Mouse (Mus musculus): Measurements from ENCODE around the gene Arhgap27. TPM values are rescaled to one million over a fixed set of nuclear protein-coding genes. Genes with fewer than 3 reads are reported as not detected.
"Not testable (repeated sequence)": the region's sequence is repeated elsewhere in the genome, so short reads cannot be mapped to it uniquely, and the experiment has no call there.

The Arhgap27 gene
- polyA plus RNA-seq (2015; fragmentation: Nextera tagmentation; extraction: Ambion mirVana) = 1.6 and 1.8 TPM in 2 replicates

DNA sequence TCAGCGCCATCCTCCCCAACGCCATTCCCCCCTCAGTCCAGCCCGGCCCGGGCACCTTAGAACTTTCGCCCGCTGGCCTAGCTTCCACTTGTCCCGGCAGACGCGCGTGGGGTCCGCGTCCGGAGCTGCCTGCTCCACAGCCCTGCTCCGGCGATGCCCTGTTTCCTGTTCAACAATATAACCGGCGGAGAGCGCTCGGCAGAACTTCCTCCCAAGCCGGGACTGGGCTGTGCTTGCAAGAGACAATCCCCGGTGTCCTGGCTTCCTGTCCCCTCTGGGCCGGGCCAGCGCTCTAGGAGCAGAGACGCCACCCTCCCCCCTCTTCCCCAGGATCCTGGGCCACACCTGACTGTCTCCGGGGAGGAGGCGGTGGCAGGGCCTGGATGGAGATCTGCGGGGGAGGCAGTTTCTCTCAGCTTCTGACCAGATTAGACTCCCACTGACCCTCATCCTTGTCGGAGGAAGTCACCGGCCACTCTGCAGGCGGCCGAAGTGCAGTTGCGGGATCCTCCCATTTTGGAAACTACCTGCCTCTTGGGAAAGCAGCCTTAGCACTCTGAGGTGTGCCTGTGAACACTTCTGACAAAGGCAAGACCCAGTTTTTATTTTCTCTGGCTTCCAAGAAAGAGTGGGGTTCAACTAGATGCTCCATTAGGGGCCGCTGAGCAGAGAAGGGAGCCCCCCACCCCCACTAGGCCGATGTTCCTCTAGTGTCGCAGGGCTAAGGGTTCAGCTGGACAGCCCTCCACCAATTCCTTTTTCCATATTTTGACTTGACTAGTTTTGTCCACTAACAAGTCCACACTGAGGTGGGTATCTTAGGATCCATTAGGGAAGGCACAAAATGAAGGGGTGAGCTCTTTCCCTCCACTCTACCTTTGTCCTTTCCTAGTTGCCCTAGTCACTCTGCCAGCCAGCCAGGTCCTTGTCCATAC lies at the start of gene Arhgap27:
Gene Arhgap27 (minus strand): TSS at position 479 of the 935 bp plus-strand sequence.
- 2% methylated on average over 35 of the region's 35 CpGs for WGBS (ENCODE audit: insufficient replicate concordance)
- Histone ChIP-seq H3K9ac (peak within 1 kb of the TSS; percentile 51), H3K27me3 (peaks cover 67% of the 10 kb centered on the region), H3K4me1 (replicated peaks) (peaks cover 42% of the 10 kb centered on the region), H3K4me2 (peak within 1 kb of the TSS; percentile 75), H3K36me3 (peaks cover 17% of the 10 kb centered on the region), H3K9me3 (replicated peaks) (no peaks in the 10 kb centered on the region), H3K4me3 (replicated peaks) (peak within 1 kb of the TSS; percentile 54), H3K27ac (peak within 1 kb of the TSS; percentile 47)
- DNase-seq = no peak
- ATAC-seq (ENCODE audit: low read depth) = peak; percentile 14; the same call in 1 of the 2 replicates

DNA sequence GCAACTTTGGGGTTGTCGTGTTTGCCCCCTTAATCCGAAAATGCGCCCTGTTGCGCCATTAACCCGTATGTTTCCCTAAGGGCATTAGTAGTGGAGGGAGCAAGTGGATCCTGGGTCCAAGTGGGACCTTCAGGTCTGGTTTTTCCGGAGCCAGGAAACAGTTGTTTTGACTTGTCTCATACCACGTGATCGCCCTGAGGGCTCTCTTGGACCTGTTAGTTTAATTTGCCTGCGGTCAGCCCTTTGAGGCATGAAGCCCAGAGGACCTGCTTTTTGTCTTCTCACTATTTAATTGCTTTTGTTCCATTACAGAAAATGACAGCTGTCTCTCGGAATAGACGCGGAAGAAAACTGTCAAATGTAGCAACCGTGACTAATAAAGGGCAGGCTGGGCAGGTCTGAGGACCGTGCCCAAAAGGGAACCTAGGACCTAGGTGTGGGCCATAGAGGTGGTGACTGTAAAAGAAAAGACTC lies 49.5 kb upstream of the Arhgap27 start:
- Histone ChIP-seq H3K9ac (peak overlapping the region; percentile 63), H3K36me3 (no peaks in the 10 kb centered on the region), H3K4me3 (replicated peaks) (peak overlapping the region; percentile 90), H3K4me2 (peak overlapping the region; percentile 79), H3K4me1 (replicated peaks) (peaks cover 26% of the 10 kb centered on the region), H3K27me3 (0 out of 2 replicates have a peak, but pooled peaks cover 7% of the 10 kb centered on the region), H3K27ac (no peak overlapping the region), H3K9me3 (replicated peaks) (no peaks in the 10 kb centered on the region)
- peak; percentile 14; the same call in 1 of the 2 replicates for ATAC-seq (ENCODE audit: low read depth)
- 7% methylated on average over 14 of the region's 14 CpGs for WGBS (ENCODE audit: insufficient replicate concordance)
- DNase-seq = no peak

DNA sequence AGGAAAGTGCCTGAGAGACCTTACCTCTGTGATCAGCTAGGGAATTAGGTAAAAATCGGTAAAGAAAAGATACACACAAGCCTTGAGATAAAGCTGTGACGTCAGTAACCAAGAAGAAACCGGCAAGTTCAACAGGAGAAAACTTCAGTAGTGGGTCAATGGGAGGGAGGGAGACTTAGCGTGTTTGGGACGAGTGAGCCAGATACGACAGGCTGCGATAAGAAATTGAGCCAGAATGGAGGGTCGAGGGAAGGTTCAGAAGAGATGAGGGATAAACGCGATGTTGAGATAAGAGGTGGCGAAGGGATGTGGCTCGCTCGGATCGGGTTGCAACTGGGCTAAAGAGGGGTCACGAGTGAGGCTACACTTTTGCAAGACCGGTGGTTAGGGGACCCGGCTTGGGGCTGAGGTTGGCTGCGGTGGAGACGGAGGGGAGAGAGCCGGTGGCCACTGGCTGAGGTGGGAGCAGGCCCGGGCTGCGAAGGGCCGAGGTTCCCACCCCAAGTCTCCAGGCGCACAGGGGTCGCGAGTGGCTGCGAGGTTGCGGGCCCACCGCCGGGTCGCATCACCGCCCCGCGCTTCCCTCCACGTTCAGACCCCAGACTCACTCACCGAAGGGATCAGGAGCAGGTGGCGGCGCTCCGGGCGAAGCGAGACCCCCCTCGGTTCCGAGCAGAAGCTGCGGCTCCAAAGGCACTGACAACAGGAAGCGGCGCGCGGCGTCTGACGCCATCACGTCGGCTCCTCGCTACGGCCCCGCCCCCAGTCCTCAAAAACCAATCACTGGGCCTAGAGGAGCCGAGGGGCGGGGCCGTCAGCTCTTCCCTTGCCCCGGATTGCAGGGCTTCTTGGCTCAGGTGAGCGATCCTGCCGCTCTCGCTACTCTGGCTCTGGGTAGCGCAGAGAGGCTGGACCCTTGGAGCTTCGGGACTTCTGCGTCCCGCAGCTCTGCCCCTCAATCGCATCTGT lies 48.8 kb upstream of the Arhgap27 start, which contains the start of gene Plekhm1:
Gene Plekhm1 (minus strand): TSS at position 707 of the 969 bp plus-strand sequence.
- ATAC-seq (ENCODE audit: low read depth) (peak; percentile 96), DNase-seq (peak; percentile 90)
- WGBS (ENCODE audit: insufficient replicate concordance) = under 1% methylated on average over 67 of the region's 67 CpGs
- H3K9ac ChIP-seq = peak within 1 kb of the TSS; percentile 87
- peak within 1 kb of the TSS; percentile 77 for H3K27ac ChIP-seq
- H3K4me1 ChIP-seq (replicated peaks) = peaks cover 26% of the 10 kb centered on the region
- 0 out of 2 replicates have a peak, but pooled peaks cover 7% of the 10 kb centered on the region for H3K27me3 ChIP-seq
- peak within 1 kb of the TSS; percentile 79 for H3K4me2 ChIP-seq
- no peaks in the 10 kb centered on the region for H3K9me3 ChIP-seq (replicated peaks)
- H3K36me3 ChIP-seq = no peaks in the 10 kb centered on the region
- peak within 1 kb of the TSS; percentile 90 for H3K4me3 ChIP-seq (replicated peaks)

DNA sequence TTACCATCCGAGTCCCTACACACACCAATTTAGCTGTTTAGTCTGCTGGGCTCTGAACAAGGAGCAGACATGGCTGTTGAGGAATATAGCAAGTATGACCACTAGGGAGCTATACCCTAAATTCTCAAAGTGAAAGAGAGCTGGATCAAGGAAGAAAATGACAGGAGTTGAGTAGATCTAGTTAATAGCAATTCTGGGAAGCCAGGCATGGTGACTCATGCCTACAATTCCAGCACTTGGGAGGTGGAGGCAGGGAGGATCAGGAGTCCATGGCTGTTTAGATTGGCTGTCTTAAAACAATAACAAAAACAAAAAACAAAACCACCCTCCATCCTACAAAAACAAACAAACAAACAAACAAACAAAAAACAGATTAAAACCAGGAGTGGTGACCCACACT lies 47.8 kb upstream of the Arhgap27 start:
- 68% methylated on average over 1 of the region's 1 CpGs for WGBS (ENCODE audit: insufficient replicate concordance)
- no peak for ATAC-seq (ENCODE audit: low read depth)
- no peak for DNase-seq
- no peak overlapping the region for H3K27ac ChIP-seq
- 0 out of 2 replicates have a peak, but pooled peaks cover 7% of the 10 kb centered on the region for H3K27me3 ChIP-seq
- peak overlapping the region; percentile 90 for H3K4me3 ChIP-seq (replicated peaks)
- peak overlapping the region; percentile 87; the same call in 1 of the 2 replicates for H3K9ac ChIP-seq
- H3K4me1 ChIP-seq (replicated peaks) = peaks cover 28% of the 10 kb centered on the region
- peak overlapping the region; percentile 79 for H3K4me2 ChIP-seq
- no peaks in the 10 kb centered on the region for H3K9me3 ChIP-seq (replicated peaks)
- H3K36me3 ChIP-seq = 0 out of 2 replicates have a peak, but pooled peaks cover 4% of the 10 kb centered on the region

DNA sequence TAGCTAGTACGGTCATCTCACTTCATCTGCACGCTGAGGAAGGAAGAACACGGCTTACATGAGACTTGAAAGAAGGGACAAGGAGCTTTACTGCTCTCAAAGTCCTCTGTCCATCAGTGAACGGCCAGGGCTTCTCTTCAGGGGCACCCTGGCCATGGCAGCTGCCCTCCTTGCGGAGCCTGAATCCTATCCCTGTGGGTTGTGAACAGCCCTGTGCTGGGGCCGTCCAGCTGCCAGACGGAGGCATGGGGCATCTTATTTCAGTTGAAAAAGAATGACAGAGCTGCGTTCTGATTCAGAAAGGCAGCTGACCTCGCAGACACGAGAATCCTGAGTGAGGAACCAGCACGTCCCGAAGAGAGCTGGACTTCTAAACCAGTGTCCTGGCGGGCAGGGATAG lies 45.4 kb upstream of the Arhgap27 start:
- H3K9me3 ChIP-seq (replicated peaks) = no peaks in the 10 kb centered on the region
- no peak for ATAC-seq (ENCODE audit: low read depth)
- H3K4me3 ChIP-seq (replicated peaks) = no peak overlapping the region
- DNase-seq = no peak
- peaks cover 37% of the 10 kb centered on the region for H3K4me1 ChIP-seq (replicated peaks)
- no peak overlapping the region for H3K27ac ChIP-seq
- H3K9ac ChIP-seq = no peak overlapping the region
- H3K36me3 ChIP-seq = peaks cover 10% of the 10 kb centered on the region; the same call in 1 of the 2 replicates
- WGBS (ENCODE audit: insufficient replicate concordance) = 83% methylated on average over 13 of the region's 13 CpGs
- no peak overlapping the region for H3K4me2 ChIP-seq
- no peaks in the 10 kb centered on the region for H3K27me3 ChIP-seq

DNA sequence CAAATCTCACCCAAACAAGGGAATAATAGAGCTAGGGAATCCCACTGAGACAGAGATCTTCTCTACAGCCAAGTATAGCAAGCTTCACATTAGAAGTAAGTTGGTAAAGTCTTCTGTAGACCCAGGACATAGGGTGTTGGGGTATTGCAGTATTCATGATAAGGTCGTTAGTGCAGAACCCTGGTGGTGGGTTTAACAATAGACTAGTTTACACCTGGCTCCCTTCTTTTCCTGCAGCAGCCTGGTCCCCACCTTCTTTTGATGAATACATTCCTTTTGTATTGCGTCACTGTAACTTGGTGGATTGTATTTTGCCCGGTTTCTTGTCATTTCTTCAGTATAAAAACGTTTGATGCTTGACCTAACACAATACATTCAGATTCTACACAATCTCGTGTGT lies 43.6 kb upstream of the Arhgap27 start:
- H3K4me3 ChIP-seq (replicated peaks); DNase-seq; H3K27me3 ChIP-seq; ATAC-seq (ENCODE audit: low read depth); H3K27ac ChIP-seq; H3K9me3 ChIP-seq (replicated peaks); H3K9ac ChIP-seq; H3K4me2 ChIP-seq: not testable (repeated sequence)
- Histone ChIP-seq H3K36me3 (peaks cover 19% of the 10 kb centered on the region), H3K4me1 (replicated peaks) (peaks cover 31% of the 10 kb centered on the region)
- WGBS (ENCODE audit: insufficient replicate concordance) = 63% methylated on average over 5 of the region's 5 CpGs

DNA sequence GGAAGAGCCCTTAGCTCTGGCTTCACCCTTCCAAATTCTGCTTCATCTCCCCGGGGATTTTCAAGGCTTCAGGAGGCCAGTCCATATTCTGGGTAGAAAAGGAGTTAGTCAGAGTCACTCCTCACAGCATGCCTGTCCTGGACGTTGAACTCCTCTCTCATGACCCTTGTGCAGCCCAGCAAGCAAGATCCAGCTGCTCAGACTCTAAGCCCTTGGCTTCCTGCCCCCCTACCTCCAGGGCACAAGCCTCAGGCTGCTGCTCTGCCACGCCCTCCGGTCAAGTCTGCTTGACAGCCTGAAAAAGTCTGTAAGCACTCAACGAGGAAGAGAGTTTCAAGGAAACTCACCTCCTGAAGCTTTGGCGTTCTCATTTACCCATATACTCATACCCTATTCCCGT lies 43.1 kb upstream of the Arhgap27 start:
- H3K36me3 ChIP-seq = peaks cover 19% of the 10 kb centered on the region
- H3K9me3 ChIP-seq (replicated peaks) = no peaks in the 10 kb centered on the region
- 63% methylated on average over 7 of the region's 7 CpGs for WGBS (ENCODE audit: insufficient replicate concordance)
- H3K9ac ChIP-seq = no peak overlapping the region
- H3K4me2 ChIP-seq = no peak overlapping the region
- H3K27me3 ChIP-seq = no peaks in the 10 kb centered on the region
- peaks cover 30% of the 10 kb centered on the region for H3K4me1 ChIP-seq (replicated peaks)
- no peak overlapping the region for H3K27ac ChIP-seq
- no peak overlapping the region for H3K4me3 ChIP-seq (replicated peaks)
- no peak for ATAC-seq (ENCODE audit: low read depth)
- no peak for DNase-seq

DNA sequence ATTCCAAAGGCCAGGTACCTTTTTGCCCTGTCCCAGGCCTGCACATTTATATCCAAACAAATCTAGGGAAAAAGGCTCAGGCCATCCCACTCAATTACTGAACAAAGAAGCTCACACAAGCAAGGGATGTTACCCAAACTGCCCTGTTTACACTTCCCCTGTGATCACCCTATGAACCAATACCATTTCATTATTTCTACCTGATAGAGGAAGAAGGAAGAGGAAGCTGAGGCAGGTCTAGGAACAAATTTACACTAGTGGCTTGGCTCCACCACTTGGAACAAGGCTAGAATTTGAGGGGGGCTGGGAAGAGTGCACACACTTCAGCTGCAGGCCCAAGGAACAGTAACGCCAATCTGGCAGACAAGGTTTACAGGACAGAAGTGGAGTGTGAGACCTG lies 42.3 kb upstream of the Arhgap27 start:
- peaks cover 19% of the 10 kb centered on the region for H3K36me3 ChIP-seq
- no peaks in the 10 kb centered on the region for H3K9me3 ChIP-seq (replicated peaks)
- DNase-seq (no peak), ATAC-seq (ENCODE audit: low read depth) (no peak)
- H3K27me3 ChIP-seq = no peaks in the 10 kb centered on the region
- no peak overlapping the region for H3K4me3 ChIP-seq (replicated peaks)
- no peak overlapping the region for H3K27ac ChIP-seq
- 76% methylated on average over 1 of the region's 1 CpGs for WGBS (ENCODE audit: insufficient replicate concordance)
- H3K4me1 ChIP-seq (replicated peaks) = peaks cover 25% of the 10 kb centered on the region
- H3K9ac ChIP-seq = no peak overlapping the region
- H3K4me2 ChIP-seq = no peak overlapping the region

DNA sequence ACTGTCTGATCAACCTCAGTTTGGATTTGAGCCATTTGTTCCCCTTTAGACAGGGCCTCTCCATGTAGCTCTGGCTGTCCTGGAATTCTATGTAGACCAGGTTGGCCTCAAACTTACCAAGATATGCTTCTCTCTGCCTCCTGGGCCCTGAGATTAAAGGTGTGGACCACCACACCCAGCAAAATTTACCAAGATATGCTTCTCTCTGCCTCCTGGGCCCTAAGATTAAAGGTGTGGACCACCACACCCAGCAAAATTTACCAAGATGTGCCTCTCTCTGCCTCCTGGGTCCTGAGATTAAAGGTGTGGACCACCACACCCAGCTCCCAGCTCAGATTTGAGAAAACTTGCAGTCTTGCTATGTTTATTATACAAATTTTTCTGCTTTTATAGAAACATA lies 41.1 kb upstream of the Arhgap27 start:
- Histone ChIP-seq H3K4me1 (replicated peaks) (peaks cover 26% of the 10 kb centered on the region), H3K4me2 (no peak overlapping the region), H3K4me3 (replicated peaks) (no peak overlapping the region), H3K36me3 (peaks cover 19% of the 10 kb centered on the region), H3K9ac (no peak overlapping the region), H3K27ac (no peak overlapping the region), H3K9me3 (replicated peaks) (no peaks in the 10 kb centered on the region), H3K27me3 (no peaks in the 10 kb centered on the region)
- no peak for DNase-seq
- peak; percentile 71 for ATAC-seq (ENCODE audit: low read depth)

DNA sequence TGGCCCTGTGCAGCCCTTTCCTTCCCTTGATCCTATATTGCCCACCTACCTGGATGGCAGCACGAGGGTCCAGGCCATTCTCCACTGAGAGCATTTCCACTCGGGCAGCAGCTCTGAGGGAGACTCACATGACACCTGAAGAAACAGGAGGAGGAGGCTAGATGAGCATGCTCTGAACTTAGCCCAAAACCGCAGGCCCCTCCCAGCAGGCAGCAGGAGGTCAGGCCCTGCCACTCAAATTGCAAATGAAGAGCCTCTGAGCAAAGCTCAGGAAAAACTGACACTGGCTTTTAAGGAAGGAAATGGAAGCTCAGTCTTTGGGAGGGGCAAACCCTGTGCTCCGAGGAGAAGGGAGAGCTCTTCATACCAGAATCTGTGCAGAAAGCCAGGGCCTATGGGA lies 40.3 kb upstream of the Arhgap27 start:
- H3K27ac ChIP-seq = no peak overlapping the region
- H3K9ac ChIP-seq = no peak overlapping the region
- H3K36me3 ChIP-seq = peaks cover 19% of the 10 kb centered on the region
- no peak overlapping the region for H3K4me3 ChIP-seq (replicated peaks)
- WGBS (ENCODE audit: insufficient replicate concordance) = 39% methylated on average over 4 of the region's 4 CpGs
- H3K27me3 ChIP-seq = no peaks in the 10 kb centered on the region
- H3K4me2 ChIP-seq = no peak overlapping the region
- ATAC-seq (ENCODE audit: low read depth) = no peak
- H3K4me1 ChIP-seq (replicated peaks) = peaks cover 26% of the 10 kb centered on the region
- H3K9me3 ChIP-seq (replicated peaks) = no peaks in the 10 kb centered on the region
- no peak for DNase-seq

DNA sequence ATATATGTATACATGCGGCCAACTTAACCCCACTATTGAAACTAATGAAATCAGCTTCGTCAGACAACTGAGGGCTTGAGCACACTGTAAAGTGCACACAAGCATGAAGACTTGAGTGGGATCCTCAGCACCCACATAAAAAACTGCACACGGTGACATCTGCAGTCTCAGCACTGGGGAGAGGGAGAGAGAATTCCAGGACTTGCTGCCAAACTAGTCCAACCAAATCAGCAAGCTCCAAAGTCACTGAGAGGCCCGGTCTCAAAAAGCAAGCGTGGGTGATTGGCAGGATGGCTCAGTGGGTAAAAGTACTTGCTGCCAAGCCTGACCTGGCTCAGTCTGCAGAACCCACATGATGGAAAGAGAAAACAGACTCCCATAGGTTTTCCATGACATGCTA lies 39.2 kb upstream of the Arhgap27 start:
- Histone ChIP-seq H3K4me3 (replicated peaks) (no peak overlapping the region), H3K27me3 (no peaks in the 10 kb centered on the region), H3K27ac (no peak overlapping the region), H3K4me1 (replicated peaks) (peaks cover 26% of the 10 kb centered on the region), H3K36me3 (peaks cover 19% of the 10 kb centered on the region), H3K9ac (no peak overlapping the region), H3K4me2 (no peak overlapping the region), H3K9me3 (replicated peaks) (no peaks in the 10 kb centered on the region)
- ATAC-seq (ENCODE audit: low read depth) (no peak), DNase-seq (no peak)
- 80% methylated on average over 5 of the region's 5 CpGs for WGBS (ENCODE audit: insufficient replicate concordance)
